Mouse (Mus musculus) G1E (cell line): ENCODE results near the gene Dnm3. TPM values are rescaled to one million over a fixed set of nuclear protein-coding genes. Genes with fewer than 3 reads are reported as not detected.

Experiments
- ATAC-seq: 2 replicates; pipeline ENCODE4 v1.8.0; 2016; ENCODE audit warnings: mild to moderate bottlenecking; ENCODE audit not compliant: insufficient number of reproducible peaks, poor library complexity, low FRiP score, severe bottlenecking; ENCODE audit errors: extremely low read depth
- DNase-seq: peaks from one replicate; pipeline ENCODE4 v3.0.0; 2012; ENCODE audit warnings: low spot score
- H3K27me3 ChIP-seq: 2 replicates; pipeline ENCODE4 v1.6.1; 2012; ENCODE audit warnings: mild to moderate bottlenecking, low read length, inconsistent platforms; ENCODE audit not compliant: insufficient read depth
- H3K36me3 ChIP-seq: replicated peaks from 2 replicates; pipeline ENCODE3; 2012; ENCODE audit warnings: mild to moderate bottlenecking, inconsistent platforms
- H3K4me1 ChIP-seq: 2 replicates; pipeline ENCODE4 v1.6.1; 2012; ENCODE audit warnings: low read depth, low read length, inconsistent platforms, mixed read lengths; ENCODE audit not compliant: insufficient read depth
- H3K4me3 ChIP-seq: 2 replicates; pipeline ENCODE4 v1.5.1; 2012; ENCODE audit warnings: low read depth, mild to moderate bottlenecking, inconsistent platforms, low read length, moderate library complexity, mixed read lengths
- H3K9me3 ChIP-seq: replicated peaks from 2 replicates; pipeline ENCODE4 v1.6.1; 2012; ENCODE audit warnings: inconsistent platforms
- CTCF ChIP-seq: IDR thresholded peaks from 2 replicates; pipeline ENCODE4 v1.5.1; 2012; ENCODE audit warnings: low read depth, low read length, inconsistent platforms, mixed read lengths
- GATA1 ChIP-seq: IDR thresholded peaks from 2 replicates; pipeline ENCODE4 v1.6.1; 2012; ENCODE audit warnings: borderline replicate concordance, low read length, inconsistent platforms, mixed read lengths
- GATA2 ChIP-seq: IDR thresholded peaks from 2 replicates; pipeline ENCODE4 v1.6.1; 2012; ENCODE audit warnings: low read depth, low read length, inconsistent platforms, borderline replicate concordance
- POLR2AphosphoS5 ChIP-seq: IDR thresholded peaks from 2 replicates; pipeline ENCODE4 v1.6.1; 2012; ENCODE audit warnings: low read depth, low read length, inconsistent platforms; ENCODE audit not compliant: insufficient replicate concordance
- TAL1 ChIP-seq: conservative IDR thresholded peaks from 2 replicates; pipeline ENCODE4 v1.6.1; 2012; ENCODE audit warnings: low read depth, low read length, inconsistent platforms, mixed read lengths
- polyA plus RNA-seq: library from polyadenylated mRNA; stranded (reverse); fragments of >175 nt; gene quantifications from 2 replicates; pipeline ENCODE4 v1.2.3, GENCODE M21; 2012
- total RNA-seq, 2 experiments: library from RNA; stranded (forward) in 1 of 2; stranded (reverse) in 1 of 2; fragments of 200-1000 nt in 1 of 2; fragments of >200 nt in 1 of 2; fragmentation: Nextera tagmentation in 1 of 2; gene quantifications; 2 replicates each; pipeline ENCODE4 v1.2.3; 2014 to 2017

Gene Dnm3
- total and polyA plus RNA-seq, 3 experiments, result 0.27 to 0.66 TPM; not detected in 1

GRCm38 (mm10) chr1:162349306-162349705 is 128.5 kb downstream of the Dnm3 start:
- Histone ChIP-seq H3K4me1 (no peaks in the 10 kb centered on the region), H3K27me3 (no peaks in the 10 kb centered on the region), H3K9me3 (no peaks in the 10 kb centered on the region), H3K4me3 (no peak overlapping the region), H3K36me3 (no peaks in the 10 kb centered on the region)
- TF ChIP-seq GATA1, result no peak
- no peak for TF ChIP-seq GATA2
- TF ChIP-seq CTCF, result no peak
- no peak for TF ChIP-seq POLR2AphosphoS5
- TF ChIP-seq TAL1, result no peak
- DNase-seq, result no peak
- no peak for ATAC-seq

DNA sequence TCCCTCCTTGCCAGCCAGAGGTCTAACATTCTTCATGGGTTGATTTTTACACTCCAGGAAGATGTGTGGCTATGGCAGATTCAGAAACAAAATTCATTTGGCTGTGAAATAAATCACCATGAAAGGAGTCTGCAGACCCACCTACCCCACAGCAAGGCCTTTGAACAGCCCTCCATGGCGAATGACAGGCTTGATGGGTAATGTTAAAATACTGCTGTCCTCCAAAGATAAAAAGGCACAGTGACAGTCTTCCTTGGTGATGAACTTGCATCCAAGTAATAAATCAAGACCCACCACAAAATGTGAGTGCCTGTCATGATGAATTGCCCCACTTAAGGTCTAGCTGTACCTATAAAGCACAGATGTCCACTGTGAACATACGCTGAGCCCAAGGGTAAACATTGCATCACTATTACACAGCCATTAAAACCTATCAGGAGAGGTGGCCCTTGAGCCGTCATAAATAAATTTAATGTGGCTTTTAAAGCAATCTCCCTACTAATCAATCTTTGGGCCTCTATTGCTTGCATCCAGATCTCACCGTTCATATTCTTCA is 131.3 kb downstream of the Dnm3 start:
- TF ChIP-seq GATA1 (no peak), CTCF (no peak), GATA2 (no peak), TAL1 (no peak), POLR2AphosphoS5 (no peak)
- H3K4me3 ChIP-seq, result no peak overlapping the region
- no peaks in the 10 kb centered on the region for H3K36me3 ChIP-seq
- no peaks in the 10 kb centered on the region for H3K27me3 ChIP-seq
- H3K9me3 ChIP-seq, result no peaks in the 10 kb centered on the region
- ATAC-seq (no peak), DNase-seq (no peak)
- no peaks in the 10 kb centered on the region for H3K4me1 ChIP-seq

- H3K36me3 ChIP-seq, result no peaks in the 10 kb centered on the region
- H3K27me3 ChIP-seq, result 0 out of 2 replicates have a peak, but pooled peaks cover 2% of the 10 kb centered on the region
- H3K4me3 ChIP-seq, result no peak overlapping the region
- DNase-seq, result no peak
- TF ChIP-seq TAL1, result no peak
- TF ChIP-seq CTCF, result no peak
- no peak for TF ChIP-seq GATA2
- no peak for TF ChIP-seq POLR2AphosphoS5
- no peak for TF ChIP-seq GATA1
- no peaks in the 10 kb centered on the region for H3K9me3 ChIP-seq
- ATAC-seq, result no peak
- H3K4me1 ChIP-seq, result no peaks in the 10 kb centered on the region
Measured at GRCm38 (mm10) chr1:162337170-162337569, 140.7 kb downstream of the Dnm3 start.

DNA sequence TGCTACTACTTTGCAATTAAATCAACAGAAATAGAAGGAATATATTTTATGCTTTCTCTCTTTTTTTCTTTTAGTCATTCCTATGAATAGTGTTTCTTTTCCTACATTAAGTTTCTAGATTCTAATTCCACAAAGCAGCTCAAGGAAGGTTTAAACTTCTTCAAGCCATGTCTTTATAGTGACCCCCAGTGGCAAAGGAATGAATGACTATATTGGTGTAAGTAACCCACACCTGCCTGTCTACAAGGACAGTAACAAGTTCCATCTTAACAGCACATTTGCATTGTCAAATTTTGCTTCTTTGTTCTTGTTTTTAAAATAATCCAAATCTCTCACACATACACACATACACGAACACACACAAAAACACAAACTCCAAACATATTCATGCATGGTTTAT is 141.2 kb downstream of the Dnm3 start:
- Histone ChIP-seq H3K9me3 (no peaks in the 10 kb centered on the region), H3K36me3 (no peaks in the 10 kb centered on the region), H3K4me3 (no peak overlapping the region), H3K4me1 (no peaks in the 10 kb centered on the region), H3K27me3 (0 out of 2 replicates have a peak, but pooled peaks cover 2% of the 10 kb centered on the region)
- DNase-seq, result peak; percentile 7
- TF ChIP-seq GATA2 (no peak), CTCF (no peak), POLR2AphosphoS5 (no peak), GATA1 (no peak), TAL1 (no peak)
- no peak for ATAC-seq

GRCm38 (mm10) chr1:162336224-162336623 is 141.6 kb downstream of the Dnm3 start:
- H3K9me3 ChIP-seq, result no peaks in the 10 kb centered on the region
- TF ChIP-seq GATA1 (no peak), POLR2AphosphoS5 (no peak), TAL1 (no peak), CTCF (no peak), GATA2 (no peak)
- H3K4me1 ChIP-seq, result no peaks in the 10 kb centered on the region
- no peak for ATAC-seq
- H3K36me3 ChIP-seq, result no peaks in the 10 kb centered on the region
- H3K27me3 ChIP-seq, result 0 out of 2 replicates have a peak, but pooled peaks cover 2% of the 10 kb centered on the region
- no peak overlapping the region for H3K4me3 ChIP-seq
- DNase-seq, result no peak

DNA sequence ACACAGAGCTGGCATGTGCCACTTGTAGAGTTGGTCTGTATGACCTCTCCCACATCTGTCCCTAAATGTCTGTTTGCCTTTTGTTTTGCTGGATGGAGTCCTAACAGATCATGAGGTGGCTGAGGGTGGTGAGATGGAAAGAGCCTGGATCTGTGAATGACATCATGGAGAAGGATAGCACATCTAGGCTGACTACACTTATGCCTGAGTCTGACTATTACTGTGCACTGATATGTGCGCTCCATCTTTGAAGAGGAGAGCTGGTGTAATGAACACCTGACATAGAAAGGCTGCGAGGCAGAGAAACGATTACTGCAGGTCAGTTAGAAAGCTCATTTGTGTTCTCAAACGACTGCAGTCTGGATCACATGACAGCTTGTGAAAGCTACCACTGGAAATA is 149.2 kb downstream of the Dnm3 start:
- Histone ChIP-seq H3K36me3 (no peaks in the 10 kb centered on the region), H3K4me3 (no peak overlapping the region), H3K9me3 (no peaks in the 10 kb centered on the region), H3K4me1 (no peaks in the 10 kb centered on the region), H3K27me3 (no peaks in the 10 kb centered on the region)
- TF ChIP-seq TAL1 (no peak), GATA1 (no peak), CTCF (no peak), GATA2 (no peak), POLR2AphosphoS5 (no peak)
- DNase-seq, result no peak
- ATAC-seq, result no peak

- no peaks in the 10 kb centered on the region for H3K36me3 ChIP-seq
- no peak for TF ChIP-seq TAL1
- TF ChIP-seq CTCF, result no peak
- no peak for TF ChIP-seq POLR2AphosphoS5
- TF ChIP-seq GATA2, result no peak
- H3K9me3 ChIP-seq, result no peaks in the 10 kb centered on the region
- ATAC-seq (no peak), DNase-seq (no peak)
- no peak overlapping the region for H3K4me3 ChIP-seq
- no peaks in the 10 kb centered on the region for H3K4me1 ChIP-seq
- no peaks in the 10 kb centered on the region for H3K27me3 ChIP-seq
Measured at GRCm38 (mm10) chr1:162327631-162328030, 150.2 kb downstream of the Dnm3 start.
